Mouse (Mus musculus) spleen, adult 2 months (tissue): ENCODE data around the gene Ginm1. TPM values are rescaled to one million over a fixed set of nuclear protein-coding genes. Genes with fewer than 3 reads are reported as not detected.

Experiments
- DNase-seq, 2 experiments: peaks; one replicate each; pipeline versions ENCODE4 v3.0.0 to v3.0.0-alpha.2; 2012 to 2021; ENCODE audit warnings: low spot score in 2 of 2, low read depth in 1 of 2
- H3K27ac ChIP-seq: fragments of 200-500 bp; 2 replicates; pipeline ENCODE4 v1.5.1; 2012; ENCODE audit warnings: low read length, inconsistent platforms; ENCODE audit not compliant: insufficient read depth
- H3K27me3 ChIP-seq: fragments of 200-500 bp; 2 replicates; pipeline ENCODE4 v1.6.1; 2012; ENCODE audit warnings: mild to moderate bottlenecking, moderate library complexity, low read length, inconsistent platforms; ENCODE audit not compliant: control insufficient read depth, insufficient read depth
- H3K36me3 ChIP-seq: fragments of 200-500 bp; 2 replicates; pipeline ENCODE4 v1.6.1; 2012; ENCODE audit warnings: mild to moderate bottlenecking, low read length, inconsistent platforms; ENCODE audit not compliant: control insufficient read depth, insufficient read depth
- H3K4me1 ChIP-seq: fragments of 200-500 bp; 2 replicates; pipeline ENCODE4 v1.6.1; 2011; ENCODE audit warnings: inconsistent platforms; ENCODE audit not compliant: control insufficient read depth, insufficient read depth, insufficient read length
- H3K4me3 ChIP-seq: fragments of 200-500 bp; 2 replicates; pipeline ENCODE4 v1.5.1; 2011; ENCODE audit warnings: mild to moderate bottlenecking, inconsistent platforms; ENCODE audit not compliant: insufficient read depth, insufficient read length; ENCODE audit errors: extremely low read depth
- CTCF ChIP-seq: fragments of 200-500 bp; IDR thresholded peaks from 2 replicates; pipeline ENCODE4 v1.5.1; 2011; ENCODE audit warnings: mild to moderate bottlenecking, inconsistent platforms; ENCODE audit not compliant: insufficient read depth, insufficient read length, insufficient replicate concordance; ENCODE audit errors: extremely low read depth
- POLR2A ChIP-seq: fragments of 200-500 bp; IDR thresholded peaks from 2 replicates; pipeline ENCODE4 v1.6.1; 2011; ENCODE audit warnings: low read depth, low read length, inconsistent platforms
- WGBS: fragments of 180-500 bp; shearing (Covaris S2); methylation state at CpG from one replicate; pipeline ENCODE4 v1.1.7; 2018; 5-methylcytosine and 5-hydroxymethylcytosine counted together
- polyA plus RNA-seq: library from polyadenylated mRNA; depleted of rRNA; stranded (reverse); fragments of >200 nt; gene quantifications from 2 replicates; pipeline ENCODE4 v1.2.3, GENCODE M21; 2012; rRNA removed

The Ginm1 gene
- polyA plus RNA-seq = 9.2 and 13.9 TPM in 2 replicates

DNA sequence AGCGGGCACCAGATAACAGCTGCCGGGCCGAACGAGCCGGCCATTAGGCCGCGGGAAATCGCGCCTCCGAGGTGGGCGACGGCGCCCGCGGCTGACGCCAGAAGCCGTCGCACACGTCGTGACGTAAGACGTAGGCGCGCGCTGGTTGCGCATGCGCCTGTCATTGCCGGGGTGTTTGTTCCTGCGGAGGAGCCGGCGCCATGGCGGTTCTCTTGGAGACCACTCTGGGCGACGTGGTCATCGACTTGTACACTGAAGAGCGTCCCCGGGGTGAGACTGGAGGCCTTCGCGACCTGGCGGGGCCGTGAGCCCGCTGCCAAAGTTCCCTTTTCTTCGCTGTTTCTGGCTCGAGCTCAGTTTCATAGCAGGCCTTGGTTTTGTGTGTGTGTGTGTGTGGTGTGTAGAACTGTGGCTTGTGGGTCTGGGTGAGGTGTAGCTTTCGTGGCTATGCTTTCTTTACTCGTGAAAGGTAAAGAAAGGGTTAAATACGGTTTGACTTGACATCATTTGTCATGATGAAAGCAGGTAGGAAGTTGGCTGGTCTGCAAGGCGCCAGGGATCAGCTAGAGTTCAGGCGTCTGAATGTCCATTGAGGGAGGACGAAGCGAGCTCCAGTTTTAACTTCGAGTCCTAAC is at the start of gene Ginm1, which contains the start of gene Ppil4:
Gene Ginm1 (minus strand): TSS at position 74 of the 635 bp plus-strand sequence.
Gene Ppil4 (plus strand): TSS at position 141 of the 635 bp plus-strand sequence.
- Histone ChIP-seq H3K36me3 (peaks cover 6% of the 10 kb centered on the region), H3K4me3 (peak within 1 kb of the TSS; percentile 94), H3K27ac (peak within 1 kb of the TSS; percentile 63), H3K27me3 (no peaks in the 10 kb centered on the region), H3K4me1 (peaks cover 4% of the 10 kb centered on the region; the same call in 1 of the 2 replicates)
- under 1% methylated on average over 52 of the region's 52 CpGs for WGBS
- no peak for TF ChIP-seq CTCF
- peak; percentile 84 for TF ChIP-seq POLR2A
- DNase-seq = peak; percentile 83 to 85

DNA sequence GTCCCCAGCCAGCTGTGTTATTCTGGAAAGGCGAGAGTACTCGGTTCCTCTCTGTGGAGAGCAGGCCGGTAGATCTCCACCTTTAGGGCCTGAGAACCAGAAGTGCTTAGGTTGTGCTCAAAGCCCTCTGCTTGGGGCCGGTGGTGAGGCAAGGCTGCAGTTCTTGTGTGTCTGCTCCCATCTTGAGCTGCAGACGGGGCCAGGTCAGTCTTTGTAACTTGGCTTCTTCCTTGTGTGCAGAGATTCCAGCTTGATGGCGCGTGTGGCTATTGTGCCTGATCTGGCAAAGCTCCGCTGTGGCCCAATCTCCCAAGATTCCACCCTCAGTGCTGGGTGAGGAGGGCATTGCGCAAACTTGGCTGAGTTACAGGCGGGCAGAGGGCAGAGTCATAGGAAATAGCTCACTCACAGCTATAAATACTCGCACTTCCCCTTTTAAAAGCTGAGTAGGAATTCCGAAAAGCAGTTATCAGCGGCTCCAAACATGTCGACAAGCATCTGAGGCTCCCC is 49.0 kb upstream of the Ginm1 start:
- peak in 1 of 2 experiments; percentile 59 for DNase-seq
- WGBS = 11% methylated on average over 14 of the region's 14 CpGs
- no peaks in the 10 kb centered on the region for H3K27me3 ChIP-seq
- no peak for TF ChIP-seq POLR2A
- no peak for TF ChIP-seq CTCF
- H3K27ac ChIP-seq = peak overlapping the region; percentile 89
- H3K4me3 ChIP-seq = peak overlapping the region; percentile 44; the same call in 1 of the 2 replicates
- H3K36me3 ChIP-seq = peaks cover 10% of the 10 kb centered on the region
- peaks cover 53% of the 10 kb centered on the region for H3K4me1 ChIP-seq

DNA sequence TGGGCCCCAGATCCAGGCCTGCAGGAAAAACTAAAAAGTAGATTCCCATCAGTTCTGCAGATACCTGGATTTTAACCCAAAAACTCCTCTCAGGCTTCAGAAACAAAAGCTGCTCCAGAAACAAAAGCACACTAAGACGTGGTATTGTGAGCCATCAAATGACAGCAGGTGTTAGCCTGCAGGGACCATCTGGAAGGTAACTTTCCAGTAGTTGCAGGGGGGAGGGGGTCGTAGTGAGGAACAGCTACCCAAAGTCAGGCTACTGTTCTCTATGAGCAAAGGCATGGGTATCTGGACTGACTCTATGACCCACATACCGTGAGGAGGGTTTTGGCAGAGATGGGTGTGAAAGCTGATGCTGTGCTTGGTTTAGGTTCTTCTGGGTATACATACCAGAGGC is 48.2 kb upstream of the Ginm1 start:
- peaks cover 52% of the 10 kb centered on the region for H3K4me1 ChIP-seq
- no peaks in the 10 kb centered on the region for H3K27me3 ChIP-seq
- H3K4me3 ChIP-seq = peak overlapping the region; percentile 10; the same call in 1 of the 2 replicates
- TF ChIP-seq POLR2A = no peak
- TF ChIP-seq CTCF = no peak
- H3K36me3 ChIP-seq = peaks cover 12% of the 10 kb centered on the region
- 56% methylated on average over 3 of the region's 3 CpGs for WGBS
- DNase-seq = no peak
- peak overlapping the region; percentile 89 for H3K27ac ChIP-seq

DNA sequence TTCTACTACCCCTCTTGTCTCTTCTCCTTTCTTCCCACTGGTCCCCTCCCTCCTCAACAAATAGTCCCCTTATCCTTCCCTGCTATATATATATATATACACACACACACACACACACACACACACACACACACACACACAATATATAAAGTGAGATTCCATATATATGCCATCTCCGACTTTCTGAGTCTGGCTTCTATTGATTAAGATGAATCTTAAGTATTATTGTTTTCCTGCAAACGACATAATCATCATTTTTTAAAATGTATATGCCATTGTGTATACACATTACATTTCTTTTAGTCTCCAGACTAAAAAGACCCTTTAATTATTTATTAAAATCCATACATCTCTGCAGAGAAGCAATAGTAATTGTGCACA is 47.7 kb upstream of the Ginm1 start:
- H3K4me1 ChIP-seq = peaks cover 56% of the 10 kb centered on the region
- peaks cover 12% of the 10 kb centered on the region for H3K36me3 ChIP-seq
- no peak overlapping the region for H3K4me3 ChIP-seq
- 89% methylated on average over 2 of the region's 2 CpGs for WGBS
- TF ChIP-seq CTCF (no peak), POLR2A (no peak)
- no peak overlapping the region; the same call in 1 of the 2 replicates for H3K27ac ChIP-seq
- no peaks in the 10 kb centered on the region for H3K27me3 ChIP-seq
- no peak for DNase-seq

DNA sequence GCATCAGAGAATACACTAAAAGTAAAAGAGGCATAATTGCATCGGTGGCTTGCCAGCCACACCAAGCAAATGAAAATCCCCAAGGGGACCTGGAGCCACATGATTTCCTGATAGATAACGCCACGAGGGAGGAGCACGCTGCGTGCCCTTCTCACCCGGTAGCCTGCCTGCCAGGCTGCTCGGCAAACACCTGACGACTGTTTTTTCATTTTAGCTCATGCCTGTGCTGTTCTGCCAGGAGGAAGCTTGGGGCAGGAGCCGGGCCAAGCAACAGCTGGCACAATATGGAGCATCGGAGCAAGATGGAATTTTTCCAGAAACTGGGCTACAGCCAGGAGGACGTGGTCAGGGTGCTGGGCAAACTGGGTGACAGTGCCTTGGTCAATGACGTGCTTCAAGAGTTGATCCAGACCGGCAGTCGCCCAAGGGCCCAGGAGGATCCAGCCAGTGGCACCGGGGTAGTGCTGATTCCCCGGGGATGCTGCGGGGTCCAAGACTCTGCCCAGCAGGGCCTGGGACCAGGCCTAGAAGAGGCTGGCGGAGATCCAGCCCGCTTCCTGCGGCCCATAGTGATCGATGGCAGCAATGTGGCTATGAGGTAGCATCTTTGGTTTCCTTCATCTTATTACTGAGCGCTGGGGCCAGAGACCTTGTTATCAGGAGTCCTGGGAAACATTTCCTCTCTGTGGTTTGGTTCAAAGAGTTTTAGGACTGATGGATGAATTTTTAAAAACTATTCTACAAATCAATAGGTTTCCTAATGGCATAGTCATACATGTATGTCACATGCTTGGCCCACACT is 47.1 kb upstream of the Ginm1 start:
- H3K27ac ChIP-seq = peak overlapping the region; percentile 91
- peaks cover 58% of the 10 kb centered on the region for H3K4me1 ChIP-seq

DNA sequence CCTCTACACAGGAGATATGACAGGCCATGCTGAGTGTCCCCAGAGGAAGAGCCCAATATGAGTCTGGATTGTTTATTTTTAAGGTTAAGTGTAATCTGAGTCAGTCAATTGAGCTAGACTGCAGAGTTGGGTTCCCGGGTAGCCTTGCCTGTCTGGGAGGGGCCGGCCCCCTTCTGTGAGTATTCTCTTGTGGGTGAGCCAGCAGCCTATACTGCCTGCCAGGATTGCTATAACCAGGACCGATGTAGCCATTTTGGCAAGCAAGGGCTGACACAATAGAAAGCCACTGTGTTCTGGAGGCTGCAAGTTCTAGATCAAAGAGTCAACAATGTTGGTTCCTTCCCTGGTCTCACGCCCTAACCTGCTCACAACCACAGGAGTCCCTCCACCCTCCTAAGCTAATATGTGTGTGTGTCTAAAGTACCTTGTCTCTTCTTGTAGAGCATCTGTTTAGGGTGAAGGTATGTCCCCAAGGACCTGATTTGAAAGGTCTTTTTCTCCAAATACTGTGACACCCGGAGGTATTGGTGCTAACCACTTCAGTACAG is 46.3 kb upstream of the Ginm1 start:
- Histone ChIP-seq H3K4me1 (peaks cover 56% of the 10 kb centered on the region), H3K4me3 (no peak overlapping the region), H3K36me3 (peaks cover 11% of the 10 kb centered on the region), H3K27me3 (no peaks in the 10 kb centered on the region), H3K27ac (peak overlapping the region; percentile 91)
- TF ChIP-seq CTCF (no peak), POLR2A (no peak)
- WGBS = 61% methylated on average over 5 of the region's 5 CpGs
- no peak for DNase-seq

More for the DNA sequence above, 47.1 kb upstream of the Ginm1 start:
- 31% methylated on average over 22 of the region's 22 CpGs for WGBS
- no peaks in the 10 kb centered on the region for H3K27me3 ChIP-seq
- peak; percentile 69 to 72 for DNase-seq
- H3K4me3 ChIP-seq = peak overlapping the region; percentile 55
- H3K36me3 ChIP-seq = peaks cover 12% of the 10 kb centered on the region
- peak; percentile 2; the same call in 1 of the 2 replicates for TF ChIP-seq POLR2A
- no peak for TF ChIP-seq CTCF
